Comparison of ENCODE assay signal across 21 mouse cellular contexts in genomic region chr2:156250761-156251160, GRCm38 (mm10).
"Had no signal": no experiment of that assay in that cellular context is flagged by ENCODE, and none has a peak within 500 bp of the region (broad histone marks: within the 10 kb centered on the region; RNA-seq: fewer than 3 reads in every experiment).

No protein-coding gene starts in this region.

- H3K9ac ChIP-seq: intestine, embryonic 15.5 days; limb, embryonic 13.5 days; liver, embryonic 14.5 days; liver, postnatal 0 days; lung, embryonic 14.5 days; midbrain, embryonic 12.5 days; midbrain, embryonic 15.5 days; neural tube, embryonic 12.5 days; neural tube, embryonic 15.5 days had no signal

- H3K27ac ChIP-seq: intestine, embryonic 15.5 days; limb, embryonic 10.5 days; limb, embryonic 13.5 days; liver, embryonic 14.5 days; macrophage; midbrain, embryonic 12.5 days; midbrain, embryonic 15.5 days; neural tube, embryonic 12.5 days; neural tube, embryonic 15.5 days; stomach, postnatal 0 days had no signal

- DNase-seq: layer of hippocampus, postnatal 36 days; liver; liver, postnatal 0 days; lung, embryonic 14.5 days; right cerebral cortex, postnatal 14 days; right cerebral cortex, postnatal 4 days; thymus, adult 2 months; thymus, postnatal 14 days; thymus, postnatal 4 days had no signal

- ATAC-seq: hindbrain, embryonic 16.5 days; intestine, embryonic 15.5 days; liver, postnatal 0 days; lung, postnatal 0 days; midbrain, embryonic 15.5 days had no signal

- H3K9me3 ChIP-seq: intestine, embryonic 15.5 days; limb, embryonic 10.5 days; limb, embryonic 13.5 days; midbrain, embryonic 12.5 days; midbrain, embryonic 15.5 days; neural tube, embryonic 12.5 days; neural tube, embryonic 15.5 days had no signal

- H3K27me3 ChIP-seq: intestine, embryonic 15.5 days; limb, embryonic 13.5 days; midbrain, embryonic 12.5 days; midbrain, embryonic 15.5 days; neural tube, embryonic 12.5 days; neural tube, embryonic 15.5 days had no signal

- H3K4me1 ChIP-seq: intestine, embryonic 15.5 days; limb, embryonic 10.5 days; limb, embryonic 13.5 days; midbrain, embryonic 12.5 days; midbrain, embryonic 15.5 days; neural tube, embryonic 12.5 days; neural tube, embryonic 15.5 days had no signal

- H3K4me2 ChIP-seq: intestine, embryonic 15.5 days; limb, embryonic 13.5 days; lung, embryonic 14.5 days; midbrain, embryonic 12.5 days; midbrain, embryonic 15.5 days; neural tube, embryonic 12.5 days; neural tube, embryonic 15.5 days had no signal

- H3K4me3 ChIP-seq: intestine, embryonic 15.5 days; limb, embryonic 10.5 days; limb, embryonic 13.5 days; midbrain, embryonic 12.5 days; midbrain, embryonic 15.5 days; neural tube, embryonic 12.5 days; neural tube, embryonic 15.5 days had no signal
